Mouse (Mus musculus): ENCODE results near the gene Ncor2.

DNA sequence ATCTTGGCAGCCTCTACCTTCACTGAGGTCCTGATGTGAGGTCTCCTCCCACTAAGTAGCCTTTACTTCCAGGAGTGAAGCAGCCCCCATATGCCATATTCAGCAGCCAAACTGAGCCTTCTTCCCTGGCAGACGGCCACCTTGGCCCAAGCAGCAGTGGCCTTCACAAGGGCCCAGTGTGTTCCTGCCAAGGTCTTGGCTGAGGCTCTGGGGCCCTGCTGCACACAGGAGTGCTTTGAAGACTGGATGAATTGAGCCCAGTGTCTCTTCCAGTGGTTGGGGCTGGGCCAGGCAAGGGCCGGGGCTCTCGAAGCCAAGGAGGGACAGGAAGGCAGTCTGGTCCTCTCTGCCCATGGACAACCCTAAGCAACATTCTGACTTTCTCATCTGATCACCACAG lies 42.8 kb upstream of the Ncor2 start:
- TF ChIP-seq POLR2A (IDR thresholded peaks at IDR 0.05; ENCODE audit: low read depth, low read length) (no peak), CTCF (IDR thresholded peaks at IDR 0.05; ENCODE audit: extremely low read depth, insufficient read length, insufficient replicate concordance, low read depth, low read length) (no peak)
